Mouse (Mus musculus): Measurements from ENCODE around the gene Rbm48. TPM values are rescaled to one million over a fixed set of nuclear protein-coding genes. Genes with fewer than 3 reads are reported as not detected.

Rbm48 gene
- polyA plus RNA-seq, 1 experiment: 2.3 TPM

- Histone ChIP-seq H3K4me1 (ENCODE audit: control insufficient read depth, insufficient read depth, insufficient read length, low read length) (no peaks in the 10 kb centered on the region), H3K36me3 (ENCODE audit: control insufficient read depth, insufficient read depth, low read length) (peaks cover 53% of the 10 kb centered on the region), H3K4me3 (ENCODE audit: low read depth, low read length) (no peak within 1 kb of the TSS), H3K27ac (ENCODE audit: insufficient read depth, low read depth, low read length) (no peak within 1 kb of the TSS), H3K27me3 (ENCODE audit: control insufficient read depth, insufficient read depth, low read length) (no peaks in the 10 kb centered on the region)
- 96% methylated on average over 4 of the region's 4 CpGs for WGBS
- TF ChIP-seq CTCF (IDR thresholded peaks at IDR 0.05; ENCODE audit: extremely low read depth, insufficient read length, insufficient replicate concordance, low read depth, low read length): no peak
- TF ChIP-seq POLR2A (IDR thresholded peaks at IDR 0.05; ENCODE audit: low read depth, low read length): no peak
Measured at GRCm38 (mm10) chr5:3571266-3571665, 25.1 kb downstream of the Rbm48 start, which contains the start of gene 1700109H08Rik. Gene 1700109H08Rik, plus strand, starts transcription at chr5:3571566.

GRCm38 (mm10) chr5:3554198-3554597 is 42.2 kb downstream of the Rbm48 start:
- 54% methylated on average over 2 of the region's 2 CpGs for WGBS
- no peak overlapping the region for H3K27ac ChIP-seq (ENCODE audit: insufficient read depth, low read depth, low read length)
- TF ChIP-seq CTCF (IDR thresholded peaks at IDR 0.05; ENCODE audit: extremely low read depth, insufficient read length, insufficient replicate concordance, low read depth, low read length) (no peak), POLR2A (IDR thresholded peaks at IDR 0.05; ENCODE audit: low read depth, low read length) (no peak)
- H3K36me3 ChIP-seq (ENCODE audit: control insufficient read depth, insufficient read depth, low read length): peaks cover 20% of the 10 kb centered on the region
- no peaks in the 10 kb centered on the region for H3K4me1 ChIP-seq (ENCODE audit: control insufficient read depth, insufficient read depth, insufficient read length, low read length)
- no peak overlapping the region for H3K4me3 ChIP-seq (ENCODE audit: low read depth, low read length)
- no peaks in the 10 kb centered on the region for H3K27me3 ChIP-seq (ENCODE audit: control insufficient read depth, insufficient read depth, low read length)

DNA sequence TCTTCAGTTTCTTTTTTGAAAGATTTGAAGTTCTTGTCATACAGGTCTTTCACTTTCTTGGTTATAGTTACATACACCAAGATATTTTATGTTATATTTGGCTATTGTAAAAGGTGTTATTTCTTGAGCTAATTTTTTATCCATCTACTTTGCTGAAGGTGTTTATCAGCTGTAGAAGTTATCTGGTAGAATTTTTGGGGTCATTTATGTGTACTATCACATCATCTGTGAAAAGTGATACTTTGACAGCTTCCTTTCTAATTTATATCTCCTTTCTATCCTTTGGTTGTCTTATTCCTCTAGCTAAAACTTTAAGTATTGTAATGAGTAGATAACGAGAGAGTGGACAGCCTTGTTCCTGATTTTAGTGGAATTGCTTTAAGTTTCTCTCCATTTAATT is 44.9 kb downstream of the Rbm48 start:
- no peak overlapping the region for H3K4me3 ChIP-seq (ENCODE audit: low read depth, low read length)
- H3K27me3 ChIP-seq (ENCODE audit: control insufficient read depth, insufficient read depth, low read length): no peaks in the 10 kb centered on the region
- no peak for TF ChIP-seq POLR2A (IDR thresholded peaks at IDR 0.05; ENCODE audit: low read depth, low read length)
- no peak for TF ChIP-seq CTCF (IDR thresholded peaks at IDR 0.05; ENCODE audit: extremely low read depth, insufficient read length, insufficient replicate concordance, low read depth, low read length)
- H3K36me3 ChIP-seq (ENCODE audit: control insufficient read depth, insufficient read depth, low read length): peaks cover 9% of the 10 kb centered on the region
- 88% methylated on average over 1 of the region's 1 CpGs for WGBS
- H3K27ac ChIP-seq (ENCODE audit: insufficient read depth, low read depth, low read length): no peak overlapping the region
- peaks cover 4% of the 10 kb centered on the region; the same call in 1 of the 2 replicates for H3K4me1 ChIP-seq (ENCODE audit: control insufficient read depth, insufficient read depth, insufficient read length, low read length)

- H3K36me3 ChIP-seq (ENCODE audit: control insufficient read depth, insufficient read depth, low read length): no peaks in the 10 kb centered on the region
- TF ChIP-seq CTCF (IDR thresholded peaks at IDR 0.05; ENCODE audit: extremely low read depth, insufficient read length, insufficient replicate concordance, low read depth, low read length) (no peak), POLR2A (IDR thresholded peaks at IDR 0.05; ENCODE audit: low read depth, low read length) (no peak)
- no peaks in the 10 kb centered on the region for H3K27me3 ChIP-seq (ENCODE audit: control insufficient read depth, insufficient read depth, low read length)
- H3K4me1 ChIP-seq (ENCODE audit: control insufficient read depth, insufficient read depth, insufficient read length, low read length): peaks cover 7% of the 10 kb centered on the region
- H3K27ac ChIP-seq (ENCODE audit: insufficient read depth, low read depth, low read length): peak overlapping the region; percentile 1; the same call in 1 of the 2 replicates
- 33% methylated on average over 1 of the region's 1 CpGs for WGBS
- H3K4me3 ChIP-seq (ENCODE audit: low read depth, low read length): no peak overlapping the region
Measured at GRCm38 (mm10) chr5:3546226-3546625, 50.2 kb downstream of the Rbm48 start.

- TF ChIP-seq POLR2A (IDR thresholded peaks at IDR 0.05; ENCODE audit: low read depth, low read length) (no peak), CTCF (IDR thresholded peaks at IDR 0.05; ENCODE audit: extremely low read depth, insufficient read length, insufficient replicate concordance, low read depth, low read length) (no peak)
- Histone ChIP-seq H3K36me3 (ENCODE audit: control insufficient read depth, insufficient read depth, low read length) (no peaks in the 10 kb centered on the region), H3K27ac (ENCODE audit: insufficient read depth, low read depth, low read length) (no peak overlapping the region), H3K4me1 (ENCODE audit: control insufficient read depth, insufficient read depth, insufficient read length, low read length) (peaks cover 7% of the 10 kb centered on the region), H3K27me3 (ENCODE audit: control insufficient read depth, insufficient read depth, low read length) (no peaks in the 10 kb centered on the region), H3K4me3 (ENCODE audit: low read depth, low read length) (peak overlapping the region; percentile 100)
- 6% methylated on average over 7 of the region's 7 CpGs for WGBS
Measured at GRCm38 (mm10) chr5:3544480-3544769, 52.0 kb downstream of the Rbm48 start.

GRCm38 (mm10) chr5:3543629-3544479 is 52.5 kb downstream of the Rbm48 start, which contains the start of gene Fam133b:
Gene Fam133b, plus strand, starts transcription at chr5:3543833.
- peak within 1 kb of the TSS; percentile 100 for H3K4me3 ChIP-seq (ENCODE audit: low read depth, low read length)
- peak within 1 kb of the TSS; percentile 77 for H3K27ac ChIP-seq (ENCODE audit: insufficient read depth, low read depth, low read length)
- H3K27me3 ChIP-seq (ENCODE audit: control insufficient read depth, insufficient read depth, low read length): no peaks in the 10 kb centered on the region
- under 1% methylated on average over 75 of the region's 80 CpGs for WGBS
- peaks cover 7% of the 10 kb centered on the region for H3K4me1 ChIP-seq (ENCODE audit: control insufficient read depth, insufficient read depth, insufficient read length, low read length)
- no peaks in the 10 kb centered on the region for H3K36me3 ChIP-seq (ENCODE audit: control insufficient read depth, insufficient read depth, low read length)
- TF ChIP-seq CTCF (IDR thresholded peaks at IDR 0.05; ENCODE audit: extremely low read depth, insufficient read length, insufficient replicate concordance, low read depth, low read length) (peak; percentile 93), POLR2A (IDR thresholded peaks at IDR 0.05; ENCODE audit: low read depth, low read length) (peak; percentile 76)

DNA sequence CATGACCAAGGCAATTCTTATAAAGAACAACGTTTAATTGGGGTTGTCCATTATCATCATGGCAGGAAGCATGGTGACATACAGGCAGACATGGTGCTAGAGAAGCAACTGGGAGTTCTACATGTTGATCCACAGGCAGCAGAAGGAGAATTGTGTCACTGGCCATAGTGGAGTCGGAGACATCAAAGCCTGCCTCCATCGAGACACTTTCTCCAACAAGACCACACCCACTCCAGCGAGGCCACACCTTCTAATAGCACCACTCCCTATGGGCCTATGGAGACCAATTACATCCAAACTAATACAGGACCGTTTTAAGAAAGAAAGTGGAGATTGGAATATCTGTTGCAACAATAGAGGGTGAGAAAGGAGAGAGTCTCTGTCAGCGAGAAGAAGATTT is 54.5 kb downstream of the Rbm48 start:
- H3K27ac ChIP-seq (ENCODE audit: insufficient read depth, low read depth, low read length): no peak overlapping the region
- H3K36me3 ChIP-seq (ENCODE audit: control insufficient read depth, insufficient read depth, low read length): no peaks in the 10 kb centered on the region
- 78% methylated on average over 6 of the region's 6 CpGs for WGBS
- H3K4me3 ChIP-seq (ENCODE audit: low read depth, low read length): no peak overlapping the region
- no peak for TF ChIP-seq CTCF (IDR thresholded peaks at IDR 0.05; ENCODE audit: extremely low read depth, insufficient read length, insufficient replicate concordance, low read depth, low read length)
- TF ChIP-seq POLR2A (IDR thresholded peaks at IDR 0.05; ENCODE audit: low read depth, low read length): no peak
- H3K4me1 ChIP-seq (ENCODE audit: control insufficient read depth, insufficient read depth, insufficient read length, low read length): peaks cover 2% of the 10 kb centered on the region
- no peaks in the 10 kb centered on the region for H3K27me3 ChIP-seq (ENCODE audit: control insufficient read depth, insufficient read depth, low read length)

Data from small intestine, adult 2 months (tissue).